Mouse (Mus musculus) 3134 (cell line): ENCODE measurements at regions not wholly inside any gene's neighbourhood (a gene's known extent, or its start where the extent isn't known, plus 50 kb on each side); places are given as distances from the start of the nearest gene placed in this dataset.

ENCODE experiments used
- DNase-seq: peaks from one replicate; pipeline ENCODE4 v3.0.0-alpha.2; 2011; ENCODE audit warnings: low spot score; ENCODE audit not compliant: insufficient read length; ENCODE audit errors: extremely low read depth

- no peak for DNase-seq
These were observed 84.8 kb upstream of the Fam19a1 start for GRCm38 (mm10) chr6:96028022-96028704.

- DNase-seq: no peak
These were observed 69.2 kb upstream of the Fam19a1 start for GRCm38 (mm10) chr6:96043711-96044110.

- no peak for DNase-seq
These were observed 59.5 kb upstream of the Fam19a1 start for GRCm38 (mm10) chr6:96053476-96053875.

- DNase-seq: no peak
These were observed 55.9 kb upstream of the Fam19a1 start for GRCm38 (mm10) chr6:96057011-96057410.

GRCm38 (mm10) chr6:96057575-96058159 lies 55.3 kb upstream of the Fam19a1 start:
- no peak for DNase-seq

- no peak for DNase-seq
These were observed 51.0 kb upstream of the Fam19a1 start for GRCm38 (mm10) chr6:96061979-96062378.
